Mouse (Mus musculus) forebrain, embryonic 15.5 days (tissue): ENCODE measurements around the gene Tctex1d4. TPM values are rescaled to one million over a fixed set of nuclear protein-coding genes. Genes with fewer than 3 reads are reported as not detected.

Experiments
- ATAC-seq: fragments of 200-750 bp; cut with Nextera tagmentation; replicated peaks from 2 replicates; pipeline ENCODE4 v1.8.0; 2017; ENCODE audit warnings: mild to moderate bottlenecking, moderate TSS enrichment, moderate library complexity
- H3K27ac ChIP-seq: fragments of 300-500 bp; sonication (generic); replicated peaks from 2 replicates; pipeline ENCODE4 v1.5.1; 2015; ENCODE audit warnings: mild to moderate bottlenecking, inconsistent platforms
- H3K27me3 ChIP-seq: fragments of 300-500 bp; sonication (generic); 2 replicates; pipeline ENCODE4 v1.6.1; 2015; ENCODE audit warnings: inconsistent platforms
- H3K36me3 ChIP-seq: fragments of 300-500 bp; sonication (generic); 2 replicates; pipeline ENCODE4 v1.6.1; 2015; ENCODE audit warnings: mild to moderate bottlenecking, inconsistent platforms
- H3K4me1 ChIP-seq: fragments of 300-500 bp; sonication (generic); 2 replicates; pipeline ENCODE4 v1.6.1; 2015; ENCODE audit warnings: inconsistent platforms
- H3K4me2 ChIP-seq: fragments of 300-500 bp; sonication (generic); replicated peaks from 2 replicates; pipeline ENCODE4 v1.6.1; 2015; ENCODE audit warnings: mild to moderate bottlenecking, inconsistent platforms
- H3K4me3 ChIP-seq: fragments of 300-500 bp; sonication (generic); 2 replicates; pipeline ENCODE4 v1.5.1; 2015; ENCODE audit warnings: mild to moderate bottlenecking, inconsistent platforms
- H3K9ac ChIP-seq: fragments of 300-500 bp; sonication (generic); replicated peaks from 2 replicates; pipeline ENCODE4 v1.6.1; 2015; ENCODE audit warnings: mild to moderate bottlenecking, inconsistent platforms
- H3K9me3 ChIP-seq: fragments of 300-500 bp; sonication (generic); 2 replicates; pipeline ENCODE4 v1.6.1; 2016; ENCODE audit warnings: inconsistent platforms
- WGBS: fragments of 180-500 bp; shearing (Covaris S2); methylation state at CpG from one replicate; pipeline ENCODE4 v1.1.7; 2015; ENCODE audit warnings: mixed read lengths; 5-methylcytosine and 5-hydroxymethylcytosine counted together
- polyA plus RNA-seq: library from polyadenylated mRNA; unstranded; fragments of >200 nt; fragmentation: Nextera tagmentation; extraction: Ambion mirVana; gene quantifications from 2 replicates; pipeline ENCODE4 v1.2.1, GENCODE M21; 2015

Gene Tctex1d4
- polyA plus RNA-seq, 1 experiment from 2014 or later, result 0.37 TPM

DNA sequence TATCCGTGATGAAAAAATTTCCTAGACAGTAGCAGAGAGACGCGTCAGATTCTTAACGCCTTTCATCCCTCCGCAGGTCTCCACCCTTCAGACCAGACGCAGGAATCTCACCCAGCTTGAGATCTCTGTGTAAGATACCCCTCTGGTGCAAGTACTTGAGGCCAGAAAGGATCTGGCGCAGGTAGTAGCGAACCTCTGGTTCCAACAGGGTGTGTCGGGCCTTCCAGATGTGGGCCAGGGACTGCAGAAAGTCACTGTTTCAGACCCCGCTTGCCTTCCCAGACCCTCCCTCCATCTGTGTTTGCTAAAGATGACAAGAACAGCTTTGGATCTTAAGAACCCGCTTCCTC lies 6.2 kb downstream of the Tctex1d4 start:
- Histone ChIP-seq H3K9me3 (no peaks in the 10 kb centered on the region), H3K36me3 (no peaks in the 10 kb centered on the region), H3K4me1 (peaks cover 29% of the 10 kb centered on the region), H3K27ac (peak overlapping the region; percentile 58; the same call in 1 of the 2 replicates), H3K9ac (peak overlapping the region; percentile 74), H3K4me3 (peak overlapping the region; percentile 77), H3K27me3 (0 out of 2 replicates have a peak, but pooled peaks cover 8% of the 10 kb centered on the region), H3K4me2 (peak overlapping the region; percentile 66)
- no peak for ATAC-seq
- WGBS, result 11% methylated on average over 11 of the region's 11 CpGs

DNA sequence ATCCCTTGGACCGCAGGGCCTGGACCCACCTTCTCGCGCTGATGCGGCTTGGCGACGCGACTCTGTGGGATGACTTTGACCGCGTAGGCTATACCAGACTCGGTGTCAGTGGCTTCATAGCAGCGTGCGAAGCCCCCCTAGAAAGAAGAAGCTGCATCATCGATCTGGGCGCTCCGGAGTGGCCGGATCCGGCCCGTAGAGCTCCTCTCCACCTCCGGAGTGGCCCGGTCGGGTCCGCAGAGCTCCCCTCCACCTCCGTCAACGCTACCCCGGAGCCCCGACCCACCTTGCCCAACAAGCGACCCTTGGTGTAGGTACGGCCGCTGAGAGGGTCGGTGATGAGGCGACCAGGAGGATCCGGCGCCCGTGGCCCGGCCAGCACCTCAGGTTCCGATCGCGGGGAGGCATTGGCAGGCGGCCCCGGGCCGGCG lies 6.8 kb downstream of the Tctex1d4 start:
- WGBS, result under 1% methylated on average over 39 of the region's 42 CpGs

DNA sequence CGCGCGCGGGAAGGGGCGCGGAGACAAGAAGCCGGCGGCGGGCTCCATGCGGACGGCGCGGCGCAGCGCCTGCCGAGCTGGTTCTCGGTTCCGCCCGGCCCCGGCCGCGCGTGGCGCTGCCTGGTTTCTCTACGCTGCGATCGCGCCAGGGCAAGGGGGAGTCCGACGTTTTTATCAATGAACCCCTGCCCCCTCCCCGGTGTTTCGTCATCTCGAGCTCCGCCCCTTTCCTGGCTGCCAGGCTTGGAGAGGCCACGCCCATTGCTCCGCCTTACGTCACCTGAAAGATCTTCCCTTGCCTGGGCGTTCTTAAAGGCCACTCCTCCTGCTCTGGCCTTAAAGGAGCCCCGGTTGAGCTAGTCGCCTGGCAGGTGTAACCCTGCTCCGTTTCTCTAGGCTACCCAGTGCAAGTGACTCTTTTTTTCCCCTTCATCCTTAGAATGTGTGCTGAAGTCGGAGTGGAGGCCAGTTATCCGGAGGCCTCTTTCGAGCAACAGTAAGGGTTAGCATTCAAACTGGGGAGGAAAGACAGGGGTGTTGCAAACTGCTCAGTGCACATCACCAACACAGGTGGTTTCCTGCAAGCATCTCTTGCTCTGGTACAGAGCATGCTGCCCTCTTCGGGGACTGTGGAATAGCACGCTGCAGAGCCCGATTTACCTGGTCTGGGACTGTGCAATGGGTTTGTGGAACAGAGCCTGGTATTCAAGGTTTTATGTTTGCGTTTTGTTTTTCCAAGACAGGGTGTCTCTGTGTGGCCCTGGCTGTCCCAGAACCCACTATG lies 7.4 kb downstream of the Tctex1d4 start, which contains the start of gene Plk3:
Gene Plk3 (minus strand): TSS at position 147 of the 784 bp plus-strand sequence.
- no peaks in the 10 kb centered on the region for H3K36me3 ChIP-seq

More for the DNA sequence above, 6.8 kb downstream of the Tctex1d4 start:
- no peaks in the 10 kb centered on the region for H3K36me3 ChIP-seq
- no peaks in the 10 kb centered on the region for H3K9me3 ChIP-seq
- ATAC-seq, result peak; percentile 58
- peak overlapping the region; percentile 74 for H3K9ac ChIP-seq
- H3K4me1 ChIP-seq, result peaks cover 29% of the 10 kb centered on the region
- peak overlapping the region; percentile 66 for H3K4me2 ChIP-seq
- H3K27me3 ChIP-seq, result 0 out of 2 replicates have a peak, but pooled peaks cover 8% of the 10 kb centered on the region
- peak overlapping the region; percentile 77 for H3K4me3 ChIP-seq
- H3K27ac ChIP-seq, result peak overlapping the region; percentile 58

DNA sequence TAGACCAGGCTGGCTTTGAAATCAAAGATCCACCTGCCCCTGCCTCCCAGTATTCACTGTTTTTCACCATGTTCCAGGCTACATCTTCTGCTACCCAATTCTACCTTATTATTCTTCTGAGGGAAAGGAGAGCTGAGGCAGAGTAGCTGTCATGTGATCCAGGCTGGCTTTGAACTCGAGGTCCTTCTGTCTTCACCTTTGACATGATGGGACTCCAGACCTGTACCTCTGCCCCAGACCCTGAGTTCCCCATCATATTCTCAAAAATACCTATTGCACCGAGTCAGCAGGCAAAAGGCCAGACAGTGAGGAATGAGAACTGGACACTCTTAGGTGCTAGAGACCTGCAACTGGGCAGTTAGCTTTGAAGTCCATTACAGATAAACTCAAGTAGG lies 8.0 kb downstream of the Tctex1d4 start:
- peaks cover 29% of the 10 kb centered on the region for H3K4me1 ChIP-seq
- H3K27ac ChIP-seq, result no peak overlapping the region
- 0 out of 2 replicates have a peak overlapping the region, but pooled peaks have one; percentile 74 for H3K9ac ChIP-seq
- no peaks in the 10 kb centered on the region for H3K9me3 ChIP-seq
- H3K27me3 ChIP-seq, result 0 out of 2 replicates have a peak, but pooled peaks cover 8% of the 10 kb centered on the region
- WGBS, result 33% methylated on average over 2 of the region's 2 CpGs
- no peaks in the 10 kb centered on the region for H3K36me3 ChIP-seq
- ATAC-seq, result no peak
- peak overlapping the region; percentile 66; the same call in 1 of the 2 replicates for H3K4me2 ChIP-seq
- H3K4me3 ChIP-seq, result peak overlapping the region; percentile 77; the same call in 1 of the 2 replicates

More for the DNA sequence above, 7.4 kb downstream of the Tctex1d4 start, which contains the start of gene Plk3:
- WGBS, result 1% methylated on average over 47 of the region's 48 CpGs
- H3K4me1 ChIP-seq, result peaks cover 29% of the 10 kb centered on the region
- no peaks in the 10 kb centered on the region for H3K9me3 ChIP-seq
- 0 out of 2 replicates have a peak, but pooled peaks cover 8% of the 10 kb centered on the region for H3K27me3 ChIP-seq
- peak within 1 kb of the TSS; percentile 66 for H3K4me2 ChIP-seq
- ATAC-seq, result peak; percentile 92
- peak within 1 kb of the TSS; percentile 58 for H3K27ac ChIP-seq
- H3K9ac ChIP-seq, result peak within 1 kb of the TSS; percentile 74
- H3K4me3 ChIP-seq, result peak within 1 kb of the TSS; percentile 77

DNA sequence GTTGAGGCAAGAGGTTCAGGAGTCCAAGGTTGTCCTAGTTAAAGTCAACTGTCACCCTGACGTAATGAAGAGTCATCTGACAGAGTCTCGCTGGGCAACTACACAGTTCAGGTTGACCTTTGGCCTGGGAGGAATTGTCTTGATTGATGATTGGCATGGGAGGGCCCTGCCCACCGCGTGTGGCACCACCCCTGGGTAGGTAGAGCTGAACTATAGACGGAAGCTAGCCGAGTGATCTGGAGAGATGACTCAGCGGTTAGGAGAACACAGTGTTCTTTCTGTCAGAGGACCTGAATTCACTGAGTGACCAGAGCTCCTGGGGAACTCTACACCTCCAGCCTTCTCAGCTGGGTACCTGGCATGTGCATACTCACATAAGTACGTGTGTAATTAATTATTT lies 9.4 kb downstream of the Tctex1d4 start:
- Histone ChIP-seq H3K9me3 (no peaks in the 10 kb centered on the region), H3K4me1 (peaks cover 24% of the 10 kb centered on the region), H3K27ac (no peak overlapping the region), H3K36me3 (no peaks in the 10 kb centered on the region), H3K27me3 (0 out of 2 replicates have a peak, but pooled peaks cover 8% of the 10 kb centered on the region), H3K4me2 (no peak overlapping the region), H3K4me3 (no peak overlapping the region), H3K9ac (no peak overlapping the region)
- WGBS, result 30% methylated on average over 8 of the region's 8 CpGs
- ATAC-seq, result no peak

DNA sequence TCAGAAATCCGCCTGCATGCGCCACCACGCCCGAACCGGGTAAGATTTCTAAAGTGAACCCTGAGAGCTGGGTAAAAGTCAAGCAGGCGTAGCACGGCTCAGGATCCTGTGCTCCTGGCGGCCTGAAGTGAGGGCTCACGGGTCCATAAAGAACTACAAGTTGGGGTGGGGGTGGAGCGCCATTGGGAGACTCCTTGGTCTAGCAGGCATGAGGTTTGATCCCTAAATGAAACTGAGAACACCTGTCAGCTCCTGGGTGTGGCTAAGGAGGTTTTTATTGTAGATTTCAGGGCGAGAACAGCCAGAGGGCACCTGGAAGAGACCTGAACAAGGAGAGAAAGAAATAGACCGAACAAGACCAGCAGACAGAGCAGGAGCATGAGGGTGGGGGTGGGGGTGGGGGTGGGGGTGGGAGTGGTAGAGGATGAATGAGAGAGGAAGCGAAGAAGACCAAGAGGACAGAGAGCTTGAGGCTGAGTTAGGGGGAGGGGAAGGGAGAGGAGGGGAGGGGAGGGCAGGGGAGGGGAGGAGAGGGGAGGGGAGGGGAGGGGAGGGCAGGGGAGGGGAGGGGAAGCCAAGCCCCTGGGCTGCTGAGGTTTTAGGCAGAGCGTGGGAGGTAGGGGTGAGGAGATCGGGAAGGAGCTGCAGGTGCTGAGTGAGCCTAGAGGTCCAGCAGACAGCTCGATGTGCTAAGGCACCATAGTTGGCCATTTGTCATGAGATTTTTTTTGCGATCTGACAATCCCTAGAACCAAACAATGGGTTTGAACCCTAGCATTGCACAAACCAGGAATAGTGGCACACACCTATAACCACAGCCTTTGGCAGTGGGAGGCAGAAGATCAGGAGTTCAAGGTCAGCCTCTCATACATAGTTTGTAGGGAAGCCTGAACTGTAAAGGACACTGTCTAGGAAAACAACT lies 12.0 kb downstream of the Tctex1d4 start:
- H3K36me3 ChIP-seq, result no peaks in the 10 kb centered on the region
- H3K9ac ChIP-seq, result no peak overlapping the region
- no peak overlapping the region for H3K4me3 ChIP-seq
- no peak for ATAC-seq
- H3K27ac ChIP-seq, result no peak overlapping the region
- H3K9me3 ChIP-seq, result no peaks in the 10 kb centered on the region
- H3K4me1 ChIP-seq, result 0 out of 2 replicates have a peak, but pooled peaks cover 4% of the 10 kb centered on the region
- H3K27me3 ChIP-seq, result no peaks in the 10 kb centered on the region
- no peak overlapping the region for H3K4me2 ChIP-seq
- WGBS, result 76% methylated on average over 16 of the region's 17 CpGs

DNA sequence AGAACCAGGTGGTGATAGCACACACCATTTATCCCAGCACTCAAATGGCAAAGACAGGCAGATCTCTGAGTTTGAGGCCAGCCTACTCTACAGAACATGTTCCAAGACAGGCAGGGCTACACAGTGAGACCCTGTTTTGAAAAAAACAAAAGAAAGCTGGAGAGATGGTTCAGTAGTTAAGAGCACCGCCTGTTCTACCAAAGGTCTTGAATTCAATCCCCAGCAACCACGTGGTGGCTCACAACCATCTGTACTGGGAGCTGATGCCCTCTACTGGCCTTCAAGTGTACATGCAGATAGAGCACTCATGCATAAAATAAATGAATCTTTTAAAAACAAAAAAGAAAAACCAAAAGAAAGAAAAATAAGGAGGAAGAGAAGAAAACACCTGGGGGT lies 12.6 kb downstream of the Tctex1d4 start:
- no peak overlapping the region for H3K4me2 ChIP-seq
- H3K9me3 ChIP-seq, result no peaks in the 10 kb centered on the region
- H3K4me1 ChIP-seq, result 0 out of 2 replicates have a peak, but pooled peaks cover 1% of the 10 kb centered on the region
- H3K27me3 ChIP-seq, result no peaks in the 10 kb centered on the region
- no peak overlapping the region for H3K27ac ChIP-seq
- H3K9ac ChIP-seq, result no peak overlapping the region
- no peak for ATAC-seq
- no peaks in the 10 kb centered on the region for H3K36me3 ChIP-seq
- H3K4me3 ChIP-seq, result no peak overlapping the region
- 0% methylated on average over 2 of the region's 2 CpGs for WGBS

DNA sequence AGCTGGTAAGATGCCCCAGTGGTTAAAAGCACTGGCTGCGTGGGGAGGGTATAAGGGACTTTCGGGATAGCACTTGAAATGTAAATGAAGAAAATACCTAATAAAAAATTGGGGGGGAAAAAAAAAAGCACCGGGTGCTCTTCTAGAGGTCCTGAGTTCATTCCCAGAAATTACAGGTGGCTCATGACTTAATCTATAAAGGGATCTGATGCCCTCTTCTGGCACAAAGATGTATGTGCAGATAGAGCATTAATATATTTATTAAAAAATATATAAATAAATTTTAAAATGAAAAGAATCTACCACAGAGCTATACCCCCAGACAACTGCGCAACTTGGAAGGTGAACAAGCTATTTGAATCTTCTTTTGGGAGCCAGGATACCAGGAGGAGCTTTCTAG lies 14.0 kb downstream of the Tctex1d4 start:
- WGBS, result 37% methylated on average over 4 of the region's 4 CpGs
- no peaks in the 10 kb centered on the region for H3K9me3 ChIP-seq
- H3K4me1 ChIP-seq, result no peaks in the 10 kb centered on the region
- no peak for ATAC-seq
- H3K27ac ChIP-seq, result no peak overlapping the region
- H3K9ac ChIP-seq, result no peak overlapping the region
- no peak overlapping the region for H3K4me3 ChIP-seq
- H3K36me3 ChIP-seq, result no peaks in the 10 kb centered on the region
- no peaks in the 10 kb centered on the region for H3K27me3 ChIP-seq
- no peak overlapping the region for H3K4me2 ChIP-seq

DNA sequence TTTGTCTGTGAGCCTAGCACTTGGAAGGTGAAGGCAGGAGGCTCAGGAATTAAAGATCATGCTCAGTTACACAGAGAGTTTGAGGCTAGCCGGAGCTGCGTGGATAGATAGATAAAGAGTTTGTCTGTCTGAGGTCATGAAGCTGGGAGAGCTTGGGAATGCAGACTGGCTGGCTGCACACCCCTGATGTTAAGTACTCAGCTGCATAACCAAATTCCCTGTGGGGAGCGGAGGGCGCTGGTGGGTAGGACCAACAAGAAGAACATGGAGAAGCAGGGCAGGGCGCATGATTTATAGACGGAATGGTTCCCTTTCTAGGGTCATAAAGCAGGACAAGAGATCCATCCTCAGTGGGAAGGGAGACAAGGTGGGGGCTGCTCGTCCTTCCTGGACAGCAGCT lies 16.4 kb downstream of the Tctex1d4 start:
- no peak overlapping the region for H3K4me3 ChIP-seq
- ATAC-seq, result no peak
- H3K27me3 ChIP-seq, result no peaks in the 10 kb centered on the region
- WGBS, result 66% methylated on average over 7 of the region's 7 CpGs
- H3K9ac ChIP-seq, result no peak overlapping the region
- no peaks in the 10 kb centered on the region for H3K9me3 ChIP-seq
- H3K27ac ChIP-seq, result no peak overlapping the region
- H3K4me2 ChIP-seq, result no peak overlapping the region
- H3K4me1 ChIP-seq, result no peaks in the 10 kb centered on the region
- no peaks in the 10 kb centered on the region for H3K36me3 ChIP-seq

DNA sequence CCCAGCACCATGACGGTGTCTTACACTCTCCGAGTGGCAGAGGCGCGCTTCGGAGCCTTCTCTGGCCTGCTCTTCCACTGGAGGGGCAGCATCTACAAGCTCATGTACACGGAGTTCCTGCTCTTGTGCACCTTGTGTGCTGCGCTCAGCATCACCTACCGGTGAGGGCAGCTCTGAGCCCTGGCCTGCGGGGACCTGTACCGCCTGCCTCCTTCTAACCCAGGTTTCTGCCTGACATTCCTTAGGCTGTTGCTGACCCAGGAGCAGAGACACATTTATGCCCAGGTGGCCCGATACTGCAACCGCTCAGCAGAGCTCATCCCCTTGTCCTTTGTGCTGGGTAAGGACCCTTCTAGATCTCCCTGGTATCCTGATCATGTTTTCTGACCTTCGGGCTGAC lies 18.7 kb downstream of the Tctex1d4 start:
- no peaks in the 10 kb centered on the region for H3K9me3 ChIP-seq
- H3K4me1 ChIP-seq, result no peaks in the 10 kb centered on the region
- H3K9ac ChIP-seq, result no peak overlapping the region
- no peak overlapping the region for H3K4me2 ChIP-seq
- 92% methylated on average over 13 of the region's 13 CpGs for WGBS
- no peak for ATAC-seq
- no peak overlapping the region for H3K27ac ChIP-seq
- H3K4me3 ChIP-seq, result no peak overlapping the region
- H3K36me3 ChIP-seq, result peaks cover 14% of the 10 kb centered on the region
- H3K27me3 ChIP-seq, result no peaks in the 10 kb centered on the region

DNA sequence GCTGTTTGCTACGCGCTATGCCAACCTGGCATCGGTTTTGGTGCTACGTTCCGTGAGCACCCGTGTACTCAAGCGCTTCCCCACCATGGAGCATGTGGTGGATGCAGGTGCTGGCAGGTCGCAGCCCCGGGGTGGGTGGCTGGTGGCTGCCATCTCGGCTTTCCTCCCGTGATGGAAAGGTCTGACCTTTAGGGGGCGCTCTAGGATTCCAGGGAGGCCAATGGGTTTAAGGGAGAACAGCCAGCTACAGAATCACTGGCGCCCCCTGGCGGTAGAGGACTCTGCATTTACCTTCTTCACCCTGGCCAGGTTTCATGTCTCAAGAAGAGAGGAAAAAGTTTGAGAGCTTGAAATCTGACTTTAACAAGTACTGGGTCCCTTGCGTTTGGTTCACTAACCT lies 19.6 kb downstream of the Tctex1d4 start:
- H3K4me3 ChIP-seq, result no peak overlapping the region
- H3K4me2 ChIP-seq, result no peak overlapping the region
- no peak overlapping the region for H3K9ac ChIP-seq
- no peak for ATAC-seq
- H3K27ac ChIP-seq, result no peak overlapping the region
- WGBS, result 36% methylated on average over 15 of the region's 15 CpGs
- no peaks in the 10 kb centered on the region for H3K4me1 ChIP-seq
- H3K36me3 ChIP-seq, result peaks cover 23% of the 10 kb centered on the region
- no peaks in the 10 kb centered on the region for H3K9me3 ChIP-seq
- H3K27me3 ChIP-seq, result no peaks in the 10 kb centered on the region
